Mouse (Mus musculus) olfactory bulb, adult 2 months (tissue): ENCODE measurements at regions not wholly inside any gene's neighbourhood (a gene's known extent, or its start where the extent isn't known, plus 50 kb on each side); places are given as distances from the start of the nearest gene placed in this dataset.

Source experiments
- H3K27ac ChIP-seq: fragments of 200-500 bp; 2 replicates; pipeline ENCODE4 v1.5.1; 2012; ENCODE audit warnings: low read depth, low read length; ENCODE audit not compliant: insufficient read depth
- H3K4me1 ChIP-seq: fragments of 200-500 bp; 2 replicates; pipeline ENCODE4 v1.6.1; 2012; ENCODE audit warnings: low read length; ENCODE audit not compliant: control insufficient read depth, insufficient read depth
- H3K4me3 ChIP-seq: fragments of 200-500 bp; 2 replicates; pipeline ENCODE4 v1.5.1; 2012; ENCODE audit warnings: mild to moderate bottlenecking, low read depth, low read length, moderate library complexity; ENCODE audit not compliant: insufficient read depth
- CTCF ChIP-seq: fragments of 200-500 bp; IDR thresholded peaks from 2 replicates; pipeline ENCODE4 v1.5.1; 2012; ENCODE audit warnings: low read depth, mild to moderate bottlenecking, low read length, moderate library complexity; ENCODE audit not compliant: insufficient read depth
- POLR2A ChIP-seq: fragments of 200-500 bp; IDR thresholded peaks from 2 replicates; pipeline ENCODE4 v1.6.1; 2012; ENCODE audit warnings: mild to moderate bottlenecking, low read depth, low read length, moderate library complexity; ENCODE audit not compliant: insufficient read depth
- WGBS: fragments of 180-500 bp; shearing (Covaris S2); methylation state at CpG from one replicate; pipeline ENCODE4 v1.1.7; 2018; 5-methylcytosine and 5-hydroxymethylcytosine counted together

DNA sequence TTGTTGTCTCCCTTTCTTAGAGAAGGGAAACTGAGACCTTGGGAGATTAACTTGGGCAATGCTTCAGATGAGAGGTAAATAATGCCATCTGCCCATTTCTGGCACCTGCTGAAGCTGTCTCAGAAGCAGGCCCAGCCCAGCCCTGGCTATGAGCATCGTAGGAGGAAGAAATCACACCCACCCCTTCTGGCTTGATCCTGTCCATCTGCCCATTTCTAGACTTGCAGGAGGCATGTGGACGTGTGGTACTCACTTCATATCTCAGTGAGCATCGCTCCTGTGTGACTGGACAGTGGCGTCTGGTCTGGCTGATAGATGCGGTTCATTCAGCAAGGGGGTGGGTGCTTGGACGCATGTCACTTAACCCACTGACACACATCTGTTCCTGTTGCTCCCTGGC, 146.0 kb downstream of the H2afy start:
- no peaks in the 10 kb centered on the region for H3K4me1 ChIP-seq
- no peak overlapping the region for H3K4me3 ChIP-seq
- WGBS, result 91% methylated on average over 6 of the region's 6 CpGs
- no peak for TF ChIP-seq CTCF
- TF ChIP-seq POLR2A, result no peak
- no peak overlapping the region for H3K27ac ChIP-seq

DNA sequence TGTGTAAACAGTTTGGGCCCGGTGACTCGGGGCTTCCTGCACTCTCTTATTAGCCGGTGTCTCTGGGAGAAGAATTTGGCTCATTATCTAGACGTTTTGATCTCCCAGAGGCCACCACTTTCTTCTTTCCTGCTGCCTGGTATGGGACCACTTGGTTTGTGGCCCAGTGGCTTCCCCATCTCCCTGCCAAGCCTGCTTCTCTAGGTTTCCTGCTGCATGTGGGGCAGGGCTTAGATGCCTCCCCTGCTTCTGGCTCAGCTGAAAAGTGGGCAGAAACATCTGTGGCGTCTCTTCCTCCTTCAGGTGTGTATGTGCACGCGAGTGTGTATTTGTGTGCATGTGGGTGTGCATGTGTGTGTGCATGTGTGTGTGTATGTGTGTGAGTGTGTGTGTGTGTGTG, 146.8 kb downstream of the H2afy start:
- Histone ChIP-seq H3K27ac (no peak overlapping the region), H3K4me3 (no peak overlapping the region), H3K4me1 (no peaks in the 10 kb centered on the region)
- 60% methylated on average over 7 of the region's 7 CpGs for WGBS
- no peak for TF ChIP-seq POLR2A
- TF ChIP-seq CTCF, result no peak

DNA sequence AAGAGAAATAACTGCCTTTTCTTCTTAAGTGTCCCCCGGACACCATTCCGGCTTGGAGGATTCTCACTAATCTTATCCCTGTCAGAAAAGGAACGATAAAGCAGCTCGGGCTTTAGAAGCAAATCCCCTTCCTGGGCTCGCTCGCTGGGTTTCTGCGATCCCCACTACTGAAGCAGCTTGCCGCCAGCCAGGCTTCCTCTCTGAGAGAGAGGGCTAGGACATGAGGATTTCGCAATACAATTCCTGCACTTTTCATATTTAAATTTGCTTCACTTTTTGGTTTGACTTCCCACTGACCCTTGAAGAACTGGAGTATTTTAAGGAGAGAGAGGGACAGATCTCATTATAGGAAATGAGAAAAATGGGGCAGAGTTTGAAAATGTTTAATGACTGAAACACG, 149.4 kb upstream of the Pitx1 start:
- no peak for TF ChIP-seq CTCF
- no peak for TF ChIP-seq POLR2A
- WGBS, result 61% methylated on average over 10 of the region's 10 CpGs
- H3K27ac ChIP-seq, result no peak overlapping the region
- no peak overlapping the region for H3K4me3 ChIP-seq
- no peaks in the 10 kb centered on the region for H3K4me1 ChIP-seq

DNA sequence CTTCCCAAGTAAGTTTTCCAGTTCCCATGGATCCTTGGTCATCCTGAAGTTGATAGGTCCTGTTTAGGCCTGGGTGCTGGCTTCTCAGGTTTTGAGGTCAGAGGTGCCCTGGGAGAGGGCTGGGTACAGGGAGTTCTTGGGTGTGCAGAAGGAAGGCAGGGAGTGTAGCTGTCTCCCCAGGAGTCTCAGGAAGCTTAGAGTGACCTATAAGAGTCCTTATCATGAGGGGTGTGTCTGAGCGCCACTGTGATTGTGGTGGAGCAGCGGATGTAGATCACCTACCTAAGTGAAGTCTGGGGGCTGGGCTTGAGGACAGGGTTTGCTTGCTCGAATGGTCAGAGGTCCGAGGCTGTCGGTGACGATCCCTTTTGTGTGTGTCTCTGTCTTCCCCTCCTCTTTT, 148.8 kb upstream of the Pitx1 start:
- TF ChIP-seq CTCF (no peak), POLR2A (no peak)
- 87% methylated on average over 6 of the region's 6 CpGs for WGBS
- Histone ChIP-seq H3K27ac (no peak overlapping the region), H3K4me3 (no peak overlapping the region), H3K4me1 (no peaks in the 10 kb centered on the region)

DNA sequence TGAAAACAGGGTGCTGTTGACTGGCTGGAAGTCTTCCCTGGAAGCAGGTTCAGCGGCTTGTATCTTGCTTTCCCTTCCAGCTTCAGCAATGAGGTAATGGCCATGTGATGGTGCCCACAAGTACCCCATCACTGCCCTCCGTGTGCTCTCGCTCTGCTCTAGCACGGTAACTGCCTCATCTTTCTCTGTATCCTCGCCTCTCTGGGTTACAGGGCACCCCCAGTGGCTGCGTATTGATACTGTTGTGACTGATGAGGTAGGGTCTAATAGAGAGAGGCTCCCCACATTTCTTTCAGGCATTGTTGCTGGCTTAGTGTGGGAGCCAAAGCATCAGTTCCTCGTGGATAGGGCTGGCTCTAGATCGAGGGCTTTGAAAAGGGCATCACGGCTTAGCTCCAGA, 147.9 kb upstream of the Pitx1 start:
- Histone ChIP-seq H3K27ac (no peak overlapping the region), H3K4me3 (no peak overlapping the region), H3K4me1 (no peaks in the 10 kb centered on the region)
- 45% methylated on average over 9 of the region's 9 CpGs for WGBS
- TF ChIP-seq CTCF (no peak), POLR2A (no peak)

DNA sequence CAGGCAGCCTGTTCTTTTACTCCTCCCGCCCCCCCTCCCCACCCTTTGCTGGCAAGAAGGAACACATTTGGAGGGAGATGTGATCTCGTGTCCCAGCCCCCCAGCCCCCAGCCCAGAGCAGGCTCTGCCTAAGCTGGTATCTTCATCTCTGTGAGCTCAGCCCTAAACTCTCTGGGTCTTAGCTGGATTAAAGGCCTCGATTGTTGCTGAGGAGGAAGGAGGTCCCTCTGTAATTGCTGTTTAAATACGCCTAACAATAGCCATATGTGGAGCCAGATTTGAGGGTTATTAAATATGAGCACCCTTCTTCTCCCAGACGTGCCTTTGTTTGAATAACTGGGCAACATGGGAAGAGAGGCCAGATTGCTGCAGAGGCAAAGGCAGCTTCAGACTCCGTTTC, 145.0 kb upstream of the Pitx1 start:
- Histone ChIP-seq H3K27ac (no peak overlapping the region), H3K4me3 (no peak overlapping the region)
- 67% methylated on average over 6 of the region's 6 CpGs for WGBS

DNA sequence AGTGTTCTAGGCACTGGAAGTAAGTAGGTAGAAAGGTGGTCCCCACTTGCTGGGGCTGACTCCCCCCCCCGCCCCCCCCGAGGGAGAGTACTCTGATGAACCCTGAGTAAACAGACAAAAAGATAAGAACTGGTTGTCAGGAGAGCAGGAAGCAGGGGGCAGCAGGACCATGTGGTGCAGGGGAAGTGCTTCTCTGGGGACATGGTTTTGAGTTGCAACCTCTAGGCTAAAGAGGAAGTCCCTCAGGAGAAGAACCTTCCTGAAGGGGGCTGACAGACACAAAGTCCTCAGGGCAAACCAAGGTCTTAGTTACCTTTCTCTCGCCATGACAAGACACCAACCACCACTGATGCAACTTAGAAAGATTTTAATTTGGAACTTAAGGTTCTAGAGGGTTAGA, 141.9 kb upstream of the Pitx1 start:
- TF ChIP-seq CTCF (no peak), POLR2A (no peak)
- WGBS, result 79% methylated on average over 3 of the region's 3 CpGs
- H3K4me3 ChIP-seq, result no peak overlapping the region
- no peaks in the 10 kb centered on the region for H3K4me1 ChIP-seq
- no peak overlapping the region for H3K27ac ChIP-seq

More for the DNA sequence above, 145.0 kb upstream of the Pitx1 start:
- TF ChIP-seq CTCF (no peak), POLR2A (no peak)
- no peaks in the 10 kb centered on the region for H3K4me1 ChIP-seq

DNA sequence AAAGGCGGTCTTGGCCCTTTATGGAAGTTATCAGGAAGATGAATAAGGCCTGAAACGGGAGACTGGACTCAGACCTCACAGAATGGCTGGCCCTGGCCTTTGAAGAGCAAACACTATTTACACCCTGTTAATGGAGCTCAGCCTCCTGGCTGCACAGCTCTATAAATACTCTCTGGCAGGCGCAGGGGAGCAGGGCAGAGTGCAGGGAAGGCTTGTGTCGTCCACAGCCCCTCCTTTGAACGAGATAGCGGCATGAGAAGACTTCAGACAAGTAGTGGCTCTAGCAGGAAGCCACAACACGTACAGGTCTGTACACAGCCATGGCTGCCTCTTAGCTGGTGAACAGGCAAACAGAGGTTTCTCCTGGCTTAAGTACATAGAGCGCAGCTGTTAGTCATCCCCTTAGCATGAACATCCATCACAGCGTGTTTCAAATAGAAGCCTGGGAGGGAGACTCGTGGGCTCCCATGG, 141.0 kb upstream of the Pitx1 start:
- Histone ChIP-seq H3K27ac (no peak overlapping the region), H3K4me3 (no peak overlapping the region), H3K4me1 (no peaks in the 10 kb centered on the region)
- TF ChIP-seq CTCF (no peak), POLR2A (no peak)
- WGBS, result 41% methylated on average over 10 of the region's 10 CpGs

DNA sequence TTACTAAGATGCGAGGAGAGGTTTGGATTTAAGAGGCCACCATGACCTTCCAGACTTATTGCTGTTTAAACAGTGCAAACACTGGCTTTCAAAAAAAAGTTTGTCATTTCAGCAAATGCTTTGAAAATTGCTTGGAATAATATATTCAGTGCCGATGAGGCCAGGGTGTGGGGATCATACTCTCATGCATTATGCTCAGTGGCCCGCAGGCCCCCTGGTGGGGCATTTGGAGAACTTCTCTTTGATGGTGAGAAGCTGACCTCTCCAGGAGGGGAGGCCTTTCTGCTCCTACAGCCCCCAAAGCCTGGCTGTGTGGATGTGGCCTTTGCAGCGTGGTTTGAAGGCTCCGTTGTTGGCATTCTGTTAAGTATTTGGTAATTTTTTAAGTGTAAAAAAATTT, 138.1 kb upstream of the Pitx1 start:
- WGBS, result 61% methylated on average over 5 of the region's 5 CpGs
- H3K4me3 ChIP-seq, result no peak overlapping the region
- H3K27ac ChIP-seq, result no peak overlapping the region
- TF ChIP-seq CTCF (no peak), POLR2A (no peak)
- H3K4me1 ChIP-seq, result no peaks in the 10 kb centered on the region

DNA sequence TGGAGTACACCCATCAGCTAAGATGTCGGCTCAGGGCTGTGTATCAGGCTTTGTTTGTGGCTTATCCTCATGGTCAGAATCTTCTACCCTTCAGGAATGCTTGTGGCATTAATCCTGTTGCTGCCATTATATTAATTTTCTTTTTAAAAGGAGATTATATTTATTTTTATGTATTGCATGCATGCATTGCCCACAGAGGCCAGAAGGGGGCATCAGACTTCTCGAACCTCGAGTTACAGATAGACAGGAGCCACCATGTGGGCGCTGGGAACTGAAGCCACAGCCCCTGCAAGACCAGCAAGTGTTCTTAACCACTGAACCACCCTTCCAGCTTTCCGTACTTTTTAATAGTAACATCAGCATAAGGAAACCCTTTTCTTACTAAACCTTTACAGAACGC, 134.7 kb upstream of the Pitx1 start:
- 88% methylated on average over 6 of the region's 6 CpGs for WGBS
- no peak for TF ChIP-seq POLR2A

DNA sequence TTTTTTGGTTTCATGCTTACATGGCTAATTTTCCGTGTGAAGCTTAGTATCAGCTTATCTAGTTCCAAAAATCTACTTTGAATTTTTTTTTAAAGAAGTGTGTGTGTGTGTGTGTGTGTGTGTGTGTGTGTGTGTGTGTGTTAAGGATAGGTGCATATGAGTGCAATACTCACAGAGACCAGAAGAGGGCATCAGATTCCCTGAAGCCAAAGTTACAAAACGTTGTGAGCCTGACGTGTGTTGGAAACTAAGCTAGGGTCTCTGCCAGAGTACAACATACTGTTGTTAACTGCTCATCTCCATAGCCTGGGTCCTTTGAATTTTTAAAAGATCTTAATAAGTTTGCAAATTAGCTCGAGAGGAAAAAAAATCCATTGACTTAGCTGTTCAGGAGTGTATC, 133.5 kb upstream of the Pitx1 start:
- WGBS, result 88% methylated on average over 4 of the region's 4 CpGs
- no peaks in the 10 kb centered on the region for H3K4me1 ChIP-seq
- TF ChIP-seq POLR2A (no peak), CTCF (no peak)
- H3K4me3 ChIP-seq, result no peak overlapping the region
- H3K27ac ChIP-seq, result no peak overlapping the region

More for the DNA sequence above, 134.7 kb upstream of the Pitx1 start:
- Histone ChIP-seq H3K27ac (no peak overlapping the region), H3K4me1 (no peaks in the 10 kb centered on the region), H3K4me3 (no peak overlapping the region)
